Mouse (Mus musculus): ENCODE results near the gene A830018L16Rik. TPM values are rescaled to one million over a fixed set of nuclear protein-coding genes. Genes with fewer than 3 reads are reported as not detected.
"Not testable (repeated sequence)": the region's sequence is repeated elsewhere in the genome, so short reads cannot be mapped to it uniquely, and the experiment has no call there.

A830018L16Rik gene
- polyA plus RNA-seq, 1 experiment from 2014 or later = 10.4 TPM

- no peak overlapping the region for H3K4me2 ChIP-seq
- H3K27ac ChIP-seq (replicated peaks) = no peak overlapping the region
- no peaks in the 10 kb centered on the region for H3K27me3 ChIP-seq
- H3K4me1 ChIP-seq (replicated peaks) = no peaks in the 10 kb centered on the region
- ATAC-seq (ENCODE audit: low read depth) = no peak
- no peaks in the 10 kb centered on the region for H3K36me3 ChIP-seq
- no peak overlapping the region for H3K4me3 ChIP-seq
- no peak overlapping the region for H3K9ac ChIP-seq
- H3K9me3 ChIP-seq = no peaks in the 10 kb centered on the region
- 78% methylated on average over 2 of the region's 2 CpGs for WGBS
Measured at GRCm38 (mm10) chr1:11492936-11493335, 79.0 kb downstream of the A830018L16Rik start.

DNA sequence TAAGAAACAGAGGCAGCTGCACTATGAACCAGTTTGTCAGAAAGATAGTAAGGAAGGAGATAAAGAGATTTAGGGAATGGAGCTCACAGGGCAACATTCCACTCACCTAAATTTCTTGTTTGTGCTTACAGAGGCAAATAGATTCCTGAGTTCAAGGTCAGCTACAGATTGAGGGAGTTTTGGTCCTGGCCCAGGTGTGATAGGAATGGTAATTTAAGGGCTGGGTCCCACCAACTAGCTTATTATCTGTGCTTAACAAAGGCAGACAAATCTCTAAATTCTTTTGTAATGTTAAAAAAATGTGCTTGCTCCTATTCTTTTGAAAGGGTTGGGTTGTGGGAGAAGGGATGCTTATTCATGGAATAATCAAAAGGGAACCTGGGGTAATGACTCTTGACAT lies 87.7 kb downstream of the A830018L16Rik start:
- no peak overlapping the region for H3K9ac ChIP-seq
- no peak for ATAC-seq (ENCODE audit: low read depth)
- H3K4me3 ChIP-seq = no peak overlapping the region
- H3K4me1 ChIP-seq (replicated peaks) = no peaks in the 10 kb centered on the region
- no peaks in the 10 kb centered on the region for H3K36me3 ChIP-seq
- no peak overlapping the region for H3K27ac ChIP-seq (replicated peaks)
- no peak overlapping the region for H3K4me2 ChIP-seq
- H3K27me3 ChIP-seq = no peaks in the 10 kb centered on the region
- no peaks in the 10 kb centered on the region for H3K9me3 ChIP-seq

DNA sequence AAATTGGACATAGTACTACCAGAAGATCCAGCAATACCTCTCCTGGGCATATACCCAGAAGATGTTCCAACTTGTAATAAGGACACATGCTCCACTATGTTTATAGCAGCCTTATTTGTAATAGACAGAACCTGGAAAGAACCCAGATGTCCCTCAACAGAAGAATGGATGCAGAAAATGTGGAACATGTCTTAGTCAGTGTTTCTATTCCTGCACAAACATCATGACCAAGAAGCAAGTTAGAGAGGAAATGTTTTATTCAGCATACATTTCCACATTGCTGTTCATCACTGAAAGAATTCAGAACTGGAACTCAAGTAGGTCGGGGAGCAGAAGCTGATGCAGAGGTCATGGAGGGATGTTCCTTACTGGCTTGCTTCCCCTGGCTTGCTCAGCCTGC lies 135.9 kb downstream of the A830018L16Rik start:
- H3K27me3 ChIP-seq; H3K4me2 ChIP-seq; H3K27ac ChIP-seq (replicated peaks); H3K4me3 ChIP-seq; H3K36me3 ChIP-seq; H3K9me3 ChIP-seq; H3K4me1 ChIP-seq (replicated peaks); H3K9ac ChIP-seq; ATAC-seq (ENCODE audit: low read depth): not testable (repeated sequence)
- 83% methylated on average over 1 of the region's 1 CpGs for WGBS

DNA sequence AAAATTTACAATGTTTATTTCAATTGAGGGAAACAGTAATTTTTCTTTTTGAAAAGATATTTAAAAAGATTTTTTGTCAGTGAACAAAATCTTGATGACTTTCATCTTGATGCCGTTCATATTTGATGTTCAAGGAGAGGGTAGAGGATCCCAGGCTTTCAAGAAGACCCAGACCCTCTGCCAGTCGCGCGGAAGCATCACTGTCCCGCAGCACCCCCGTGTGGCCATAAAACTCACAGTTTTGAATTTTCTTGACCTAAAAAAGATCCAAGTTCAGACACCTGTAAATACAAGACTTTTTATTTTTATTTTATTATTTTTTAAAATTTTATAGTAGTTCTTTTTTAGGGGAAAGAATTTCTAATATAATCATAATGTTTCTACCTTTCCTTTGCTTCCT lies 151.4 kb downstream of the A830018L16Rik start:
- WGBS = 12% methylated on average over 6 of the region's 6 CpGs
- Histone ChIP-seq H3K9me3 (no peaks in the 10 kb centered on the region), H3K9ac (no peak overlapping the region), H3K36me3 (no peaks in the 10 kb centered on the region), H3K4me1 (replicated peaks) (no peaks in the 10 kb centered on the region), H3K27me3 (no peaks in the 10 kb centered on the region), H3K27ac (replicated peaks) (no peak overlapping the region), H3K4me3 (no peak overlapping the region), H3K4me2 (no peak overlapping the region)
- no peak for ATAC-seq (ENCODE audit: low read depth)

GRCm38 (mm10) chr1:11566730-11567129 lies 152.8 kb downstream of the A830018L16Rik start:
- Histone ChIP-seq H3K9me3 (no peaks in the 10 kb centered on the region), H3K9ac (no peak overlapping the region), H3K4me2 (no peak overlapping the region), H3K27ac (replicated peaks) (no peak overlapping the region), H3K4me1 (replicated peaks) (no peaks in the 10 kb centered on the region), H3K27me3 (no peaks in the 10 kb centered on the region), H3K36me3 (no peaks in the 10 kb centered on the region), H3K4me3 (no peak overlapping the region)
- WGBS = 74% methylated on average over 2 of the region's 2 CpGs
- no peak for ATAC-seq (ENCODE audit: low read depth)

DNA sequence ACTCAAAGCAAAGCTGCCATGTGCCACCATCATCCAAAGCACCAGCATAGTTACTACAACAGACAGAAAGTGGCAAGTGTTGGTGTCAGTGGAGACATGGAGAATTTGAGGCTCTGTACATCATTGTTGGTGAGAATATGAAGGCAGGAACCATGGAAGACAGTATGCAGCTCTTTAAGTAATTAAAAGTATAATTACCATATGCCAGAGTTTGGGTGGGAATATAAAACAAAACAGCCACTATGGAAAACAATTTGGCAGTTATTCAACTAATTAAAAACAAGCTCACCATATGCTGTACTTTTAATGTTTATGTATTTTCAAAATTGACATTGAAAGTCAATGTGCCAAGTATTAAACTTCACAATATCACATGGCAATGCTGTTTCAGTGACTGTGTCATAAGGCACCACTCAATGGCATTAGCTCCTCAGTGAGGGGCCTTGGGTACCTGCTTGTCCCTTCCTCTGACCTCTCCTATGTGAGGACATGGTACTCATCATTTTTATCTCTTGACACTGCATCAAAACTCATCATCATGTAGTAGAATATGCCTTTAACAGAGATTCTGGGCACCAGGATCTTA lies 153.5 kb downstream of the A830018L16Rik start:
- Histone ChIP-seq H3K4me3 (no peak overlapping the region), H3K4me1 (replicated peaks) (no peaks in the 10 kb centered on the region), H3K27ac (replicated peaks) (no peak overlapping the region), H3K9me3 (no peaks in the 10 kb centered on the region), H3K9ac (no peak overlapping the region), H3K36me3 (no peaks in the 10 kb centered on the region), H3K27me3 (no peaks in the 10 kb centered on the region), H3K4me2 (no peak overlapping the region)
- no peak for ATAC-seq (ENCODE audit: low read depth)

DNA sequence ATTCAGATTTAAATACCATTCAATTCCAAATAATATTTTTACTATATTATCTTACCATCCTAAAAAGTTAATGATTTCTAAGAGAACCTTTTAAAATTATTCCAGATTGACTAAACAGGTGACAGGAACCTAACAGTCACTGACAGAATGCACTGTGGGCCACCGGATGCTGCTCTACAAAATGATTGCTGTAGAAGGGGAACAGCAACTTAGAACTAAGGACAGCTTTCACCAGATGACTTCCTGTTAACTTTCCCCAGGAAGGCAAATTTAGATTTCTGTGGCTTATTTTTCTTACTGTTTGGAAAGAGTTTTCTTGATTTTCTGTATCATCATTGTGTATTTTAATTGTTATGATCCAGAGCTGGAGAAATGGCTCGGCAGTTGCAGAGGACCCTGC lies 156.4 kb downstream of the A830018L16Rik start:
- ATAC-seq (ENCODE audit: low read depth) = no peak
- 92% methylated on average over 2 of the region's 2 CpGs for WGBS
- H3K27ac ChIP-seq (replicated peaks) = no peak overlapping the region

GRCm38 (mm10) chr1:11573462-11573861 lies 159.6 kb downstream of the A830018L16Rik start:
- Histone ChIP-seq H3K4me3 (no peak overlapping the region), H3K4me1 (replicated peaks) (no peaks in the 10 kb centered on the region), H3K9me3 (no peaks in the 10 kb centered on the region), H3K4me2 (no peak overlapping the region), H3K9ac (no peak overlapping the region), H3K36me3 (no peaks in the 10 kb centered on the region), H3K27me3 (no peaks in the 10 kb centered on the region), H3K27ac (replicated peaks) (no peak overlapping the region)
- ATAC-seq (ENCODE audit: low read depth) = no peak
- 84% methylated on average over 2 of the region's 2 CpGs for WGBS

More for the DNA sequence above, 156.4 kb downstream of the A830018L16Rik start:
- H3K27me3 ChIP-seq = no peaks in the 10 kb centered on the region
- H3K9ac ChIP-seq = no peak overlapping the region
- H3K4me1 ChIP-seq (replicated peaks) = no peaks in the 10 kb centered on the region
- no peaks in the 10 kb centered on the region for H3K9me3 ChIP-seq
- no peaks in the 10 kb centered on the region for H3K36me3 ChIP-seq
- no peak overlapping the region for H3K4me3 ChIP-seq
- H3K4me2 ChIP-seq = no peak overlapping the region

- H3K4me1 ChIP-seq (replicated peaks) = no peaks in the 10 kb centered on the region
- H3K36me3 ChIP-seq = no peaks in the 10 kb centered on the region
- ATAC-seq (ENCODE audit: low read depth) = no peak
- WGBS = 81% methylated on average over 4 of the region's 4 CpGs
- no peak overlapping the region for H3K4me2 ChIP-seq
- no peaks in the 10 kb centered on the region for H3K9me3 ChIP-seq
- H3K9ac ChIP-seq = no peak overlapping the region
- H3K27me3 ChIP-seq = no peaks in the 10 kb centered on the region
- H3K4me3 ChIP-seq = no peak overlapping the region
- H3K27ac ChIP-seq (replicated peaks) = no peak overlapping the region
Measured at GRCm38 (mm10) chr1:11580026-11580425, 166.1 kb downstream of the A830018L16Rik start.

GRCm38 (mm10) chr1:11588305-11588704 lies 174.4 kb downstream of the A830018L16Rik start:
- no peak overlapping the region for H3K27ac ChIP-seq (replicated peaks)
- H3K4me1 ChIP-seq (replicated peaks) = no peaks in the 10 kb centered on the region
- ATAC-seq (ENCODE audit: low read depth) = no peak
- H3K4me2 ChIP-seq = no peak overlapping the region
- H3K4me3 ChIP-seq = no peak overlapping the region
- H3K9me3 ChIP-seq = no peaks in the 10 kb centered on the region
- no peaks in the 10 kb centered on the region for H3K27me3 ChIP-seq
- 85% methylated on average over 10 of the region's 10 CpGs for WGBS
- no peaks in the 10 kb centered on the region for H3K36me3 ChIP-seq
- H3K9ac ChIP-seq = no peak overlapping the region

DNA sequence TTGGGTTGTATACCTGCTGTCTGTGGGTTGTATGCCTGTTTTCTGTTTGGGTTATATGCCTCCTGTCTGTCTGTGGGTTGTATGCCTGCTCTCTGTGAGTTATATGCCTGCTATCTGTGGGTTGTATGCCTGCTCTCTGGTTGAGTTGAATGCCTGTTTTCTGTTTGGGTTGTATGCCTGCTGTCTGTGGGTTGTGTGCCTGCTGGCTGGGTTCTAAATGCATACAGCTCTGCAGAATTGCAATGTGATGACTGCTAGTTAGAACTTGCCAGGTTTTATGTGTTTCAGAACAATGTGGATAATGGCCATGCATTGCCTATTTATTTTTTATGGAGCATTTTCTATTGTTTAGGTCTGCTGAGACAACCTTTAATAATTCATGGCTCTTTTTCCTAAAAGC lies 236.2 kb downstream of the A830018L16Rik start:
- H3K27ac ChIP-seq (replicated peaks) = no peak overlapping the region
- H3K4me1 ChIP-seq (replicated peaks) = no peaks in the 10 kb centered on the region
- no peak overlapping the region for H3K4me2 ChIP-seq
- H3K9me3 ChIP-seq = no peaks in the 10 kb centered on the region
- H3K27me3 ChIP-seq = no peaks in the 10 kb centered on the region
- ATAC-seq (ENCODE audit: low read depth) = no peak
- H3K4me3 ChIP-seq = no peak overlapping the region
- no peaks in the 10 kb centered on the region for H3K36me3 ChIP-seq
- no peak overlapping the region for H3K9ac ChIP-seq

GRCm38 (mm10) chr1:11652773-11653172 lies 238.9 kb downstream of the A830018L16Rik start:
- ATAC-seq (ENCODE audit: low read depth) = no peak
- H3K9ac ChIP-seq = no peak overlapping the region
- no peaks in the 10 kb centered on the region for H3K9me3 ChIP-seq
- no peak overlapping the region for H3K4me3 ChIP-seq
- no peaks in the 10 kb centered on the region for H3K27me3 ChIP-seq
- H3K4me2 ChIP-seq = no peak overlapping the region
- H3K27ac ChIP-seq (replicated peaks) = no peak overlapping the region
- H3K4me1 ChIP-seq (replicated peaks) = no peaks in the 10 kb centered on the region
- H3K36me3 ChIP-seq = no peaks in the 10 kb centered on the region

- Histone ChIP-seq H3K4me2 (no peak overlapping the region), H3K9ac (no peak overlapping the region), H3K4me1 (replicated peaks) (no peaks in the 10 kb centered on the region), H3K36me3 (no peaks in the 10 kb centered on the region), H3K27me3 (no peaks in the 10 kb centered on the region), H3K9me3 (no peaks in the 10 kb centered on the region), H3K27ac (replicated peaks) (no peak overlapping the region), H3K4me3 (no peak overlapping the region)
- ATAC-seq (ENCODE audit: low read depth) = peak; percentile 84
- WGBS = 56% methylated on average over 2 of the region's 2 CpGs
Measured at GRCm38 (mm10) chr1:11657341-11658060, 243.6 kb downstream of the A830018L16Rik start.
